In the genomic region with DNA sequence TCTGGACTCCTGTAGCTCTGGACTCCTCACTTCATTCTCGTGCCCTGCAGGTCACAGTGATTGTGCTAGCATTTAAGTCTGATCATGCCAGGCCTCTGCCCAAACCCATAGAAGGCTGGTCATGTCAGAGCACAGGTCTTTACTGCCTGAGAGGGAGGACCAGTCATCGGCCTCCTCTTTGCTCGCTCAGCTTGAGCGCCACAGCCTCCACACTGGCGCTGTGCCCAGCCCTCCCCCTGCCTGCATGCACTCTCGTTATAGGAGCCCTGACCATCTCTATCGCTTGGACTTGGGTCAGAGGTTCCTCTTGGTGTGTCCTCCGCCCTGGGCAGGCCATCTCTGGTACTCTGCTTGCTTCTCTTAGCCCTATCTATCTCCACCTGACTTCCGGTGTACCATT, we compare ENCODE assay signal across 9 mouse cellular contexts.
DNase-seq lines count a peak whose midpoint lies in the region; ATAC-seq and TF ChIP-seq lines count a peak whose summit lies in the region.
"Had no signal": no experiment of that assay in that cellular context is flagged by ENCODE, and none has a peak within 500 bp of the region (broad histone marks: within the 10 kb centered on the region; RNA-seq: fewer than 3 reads in every experiment).

No protein-coding gene starts in this region.

- ATAC-seq in lung, postnatal 0 days = no peak
- ATAC-seq in megakaryocyte-erythroid progenitor cell, adult 5-6 weeks (replicated peaks; ENCODE audit: low FRiP score, low TSS enrichment, poor library complexity, severe bottlenecking) = no peak

- no peak for TF ChIP-seq EP300 in lung, postnatal 0 days (IDR thresholded peaks at IDR 0.05)

- H3K9me3 ChIP-seq in lung, postnatal 0 days (ENCODE audit: low read length) = no peaks in the 10 kb centered on the region

- intact Hi-C loops in left cerebral cortex, postnatal 4 days (cut with DNase I) = no loop called here
- intact Hi-C loops in gastrocnemius, postnatal 14 days (cut with DNase I; ENCODE audit: low total_unique reads) = no loop called here

- H3K4me1 ChIP-seq in lung, postnatal 0 days (ENCODE audit: insufficient read depth, low read depth, low read length) = no peaks in the 10 kb centered on the region

- no peak overlapping the region for H3K9ac ChIP-seq in lung, postnatal 0 days (replicated peaks; ENCODE audit: low read depth)

- no peak overlapping the region for H3K27ac ChIP-seq in lung, postnatal 0 days (ENCODE audit: low read length)
- H3K27ac ChIP-seq: macrophage had no signal

- no peak overlapping the region for H3K4me3 ChIP-seq in lung, postnatal 0 days (ENCODE audit: low read depth, low read length)

- no peak overlapping the region for H3K4me2 ChIP-seq in lung, postnatal 0 days (replicated peaks; ENCODE audit: low read depth, low read length)

- TF ChIP-seq CTCF in lung, postnatal 0 days (IDR thresholded peaks at IDR 0.05) = no peak

- WGBS in lung, postnatal 0 days = 38% methylated on average over 9 of the region's 9 CpGs

- no peaks in the 10 kb centered on the region for H3K27me3 ChIP-seq in lung, postnatal 0 days (replicated peaks; ENCODE audit: insufficient read depth, low read length)

- H3K36me3 ChIP-seq in lung, postnatal 0 days (ENCODE audit: insufficient read depth, low read length) = no peaks in the 10 kb centered on the region

- DNase-seq in cerebellum, postnatal 14 days = peak; percentile 66 to 74
- DNase-seq in cerebellum, adult 18-20 months = no peak
- DNase-seq in left cerebral cortex, postnatal 4 days = peak; percentile 73
- no peak for DNase-seq in left cerebral cortex, adult 9 months (ENCODE audit: low spot score in 2 of 2)
- DNase-seq in gastrocnemius, postnatal 14 days = peak; percentile 42
- peak; percentile 26 for DNase-seq in lung, postnatal 0 days (ENCODE audit: low spot score)
- no peak for DNase-seq in liver

Comparison
In these comparisons a context has a peak if more than half of its experiments do, and no peak if none do; other contexts are left out.
1. DNase-seq: peak in cerebellum, postnatal 14 days (2 of 2), left cerebral cortex, postnatal 4 days (single experiment), gastrocnemius, postnatal 14 days (single experiment) and lung, postnatal 0 days (single experiment); none in cerebellum, adult 18-20 months (0 of 2), left cerebral cortex, adult 9 months (0 of 2) and liver (single experiment).